Comparison of ENCODE assay signal across 27 mouse cellular contexts in genomic region chr1:91709244-91709600, GRCm38 (mm10).
A peak's percentile ranks its signal among the peaks of the same experiment; 100 is the strongest.
DNase-seq lines count a peak whose midpoint lies in the region; ATAC-seq and TF ChIP-seq lines count a peak whose summit lies in the region.
"Had no signal": no experiment of that assay in that cellular context is flagged by ENCODE, and none has a peak within 500 bp of the region (broad histone marks: within the 10 kb centered on the region; RNA-seq: fewer than 3 reads in every experiment).

No protein-coding gene starts in this region.

- 0 out of 2 replicates have a peak, but pooled peaks cover 9% of the 10 kb centered on the region for H3K4me1 ChIP-seq in forebrain, embryonic 15.5 days
- no peaks in the 10 kb centered on the region for H3K4me1 ChIP-seq in forebrain, embryonic 13.5 days
- 0 out of 2 replicates have a peak, but pooled peaks cover 3% of the 10 kb centered on the region for H3K4me1 ChIP-seq in liver, postnatal 0 days (ENCODE audit: insufficient read depth)
- H3K4me1 ChIP-seq in limb, embryonic 14.5 days (ENCODE audit: control insufficient read depth, insufficient read depth, low read length): peaks cover 22% of the 10 kb centered on the region
- H3K4me1 ChIP-seq in hindbrain, embryonic 10.5 days (replicated peaks): peaks cover 6% of the 10 kb centered on the region; the same call in 1 of the 2 replicates
- H3K4me1 ChIP-seq: forebrain, embryonic 12.5 days; hindbrain, embryonic 12.5 days had no signal

- no peak overlapping the region for H3K9ac ChIP-seq in forebrain, embryonic 15.5 days (replicated peaks)
- H3K9ac ChIP-seq in forebrain, embryonic 13.5 days: no peak overlapping the region
- H3K9ac ChIP-seq in liver, postnatal 0 days (replicated peaks): no peak overlapping the region
- no peak overlapping the region for H3K9ac ChIP-seq in limb, embryonic 14.5 days (ENCODE audit: low read depth, low read length, severe bottlenecking)
- H3K9ac ChIP-seq: embryonic facial prominence, embryonic 13.5 days; forebrain, embryonic 12.5 days; heart, embryonic 13.5 days; hindbrain, embryonic 12.5 days; liver, embryonic 14.5 days; lung, embryonic 14.5 days; stomach, embryonic 15.5 days had no signal

- no peak overlapping the region for H3K4me2 ChIP-seq in forebrain, embryonic 15.5 days (replicated peaks)
- H3K4me2 ChIP-seq in forebrain, embryonic 13.5 days: no peak overlapping the region
- no peak overlapping the region for H3K4me2 ChIP-seq in liver, postnatal 0 days (ENCODE audit: low read depth, low read length)
- 0 out of 2 replicates have a peak overlapping the region, but pooled peaks have one; percentile 5 for H3K4me2 ChIP-seq in limb, embryonic 14.5 days (replicated peaks; ENCODE audit: low read depth, low read length, severe bottlenecking)
- H3K4me2 ChIP-seq: embryonic facial prominence, embryonic 13.5 days; forebrain, embryonic 12.5 days; heart, embryonic 13.5 days; hindbrain, embryonic 12.5 days; lung, embryonic 14.5 days; stomach, embryonic 15.5 days had no signal

- ATAC-seq in forebrain, embryonic 15.5 days (replicated peaks): no peak
- no peak for ATAC-seq in forebrain, embryonic 13.5 days
- no peak for ATAC-seq in liver, postnatal 0 days
- no peak for ATAC-seq in limb, embryonic 14.5 days (ENCODE audit: low FRiP score, low read depth)
- ATAC-seq: activated CD4-positive, CD25-positive, alpha-beta regulatory T cell, adult 4 months had no signal

- TF ChIP-seq EP300 in liver, postnatal 0 days (IDR thresholded peaks at IDR 0.05; ENCODE audit: low read depth): no peak

- H3K27me3 ChIP-seq in forebrain, embryonic 15.5 days: no peaks in the 10 kb centered on the region
- no peaks in the 10 kb centered on the region for H3K27me3 ChIP-seq in forebrain, embryonic 13.5 days
- H3K27me3 ChIP-seq in liver, postnatal 0 days (ENCODE audit: insufficient read depth, low read length): no peaks in the 10 kb centered on the region
- H3K27me3 ChIP-seq in limb, embryonic 14.5 days (ENCODE audit: control insufficient read depth, insufficient read depth, low read length): no peaks in the 10 kb centered on the region
- H3K27me3 ChIP-seq in hindbrain, embryonic 10.5 days (ENCODE audit: insufficient read depth, poor library complexity, severe bottlenecking): no peaks in the 10 kb centered on the region
- H3K27me3 ChIP-seq: embryonic facial prominence, embryonic 13.5 days; forebrain, embryonic 12.5 days; heart, embryonic 13.5 days; hindbrain, embryonic 12.5 days; stomach, embryonic 15.5 days had no signal

- no peak for TF ChIP-seq POLR2A in limb, embryonic 14.5 days (IDR thresholded peaks at IDR 0.05; ENCODE audit: borderline replicate concordance, extremely low read depth, insufficient read depth, insufficient read length)

- peak; percentile 26 for DNase-seq in adrenal gland, postnatal 10 days
- DNase-seq in adrenal gland, adult 8-10 months: no peak
- peak; percentile 12 for DNase-seq in liver, postnatal 0 days
- no peak for DNase-seq in liver
- no peak for DNase-seq in limb, embryonic 14.5 days (ENCODE audit: low spot score)
- DNase-seq in hindbrain, embryonic 10.5 days (ENCODE audit: low spot score): no peak
- DNase-seq: adrenal gland, postnatal 25 days; embryo, embryonic 11 days; gastrocnemius, postnatal 14 days; kidney, adult 8-10 months; layer of hippocampus, postnatal 36 days; left cerebral cortex, postnatal 4 days; lung, postnatal 14 days; thymus, adult 2 months; thymus, postnatal 36 days had no signal

- H3K36me3 ChIP-seq in forebrain, embryonic 15.5 days: no peaks in the 10 kb centered on the region
- H3K36me3 ChIP-seq in forebrain, embryonic 13.5 days (ENCODE audit: poor library complexity, severe bottlenecking): no peaks in the 10 kb centered on the region
- H3K36me3 ChIP-seq in liver, postnatal 0 days (replicated peaks; ENCODE audit: insufficient read depth, low read length): no peaks in the 10 kb centered on the region
- H3K36me3 ChIP-seq in limb, embryonic 14.5 days (ENCODE audit: control insufficient read depth, insufficient read depth, low read length): no peaks in the 10 kb centered on the region
- no peaks in the 10 kb centered on the region for H3K36me3 ChIP-seq in hindbrain, embryonic 10.5 days
- H3K36me3 ChIP-seq: embryonic facial prominence, embryonic 13.5 days; forebrain, embryonic 12.5 days; heart, embryonic 13.5 days; hindbrain, embryonic 12.5 days; stomach, embryonic 15.5 days had no signal

- H3K9me3 ChIP-seq in forebrain, embryonic 15.5 days: no peaks in the 10 kb centered on the region
- no peaks in the 10 kb centered on the region for H3K9me3 ChIP-seq in forebrain, embryonic 13.5 days (replicated peaks)
- H3K9me3 ChIP-seq in liver, postnatal 0 days (ENCODE audit: low read length): no peaks in the 10 kb centered on the region
- H3K9me3 ChIP-seq in limb, embryonic 14.5 days (ENCODE audit: control insufficient read depth, low read length): no peaks in the 10 kb centered on the region
- H3K9me3 ChIP-seq in hindbrain, embryonic 10.5 days: no peaks in the 10 kb centered on the region
- H3K9me3 ChIP-seq: embryonic facial prominence, embryonic 13.5 days; forebrain, embryonic 12.5 days; heart, embryonic 13.5 days; hindbrain, embryonic 12.5 days; stomach, embryonic 15.5 days had no signal

- no peak overlapping the region for H3K4me3 ChIP-seq in forebrain, embryonic 15.5 days
- H3K4me3 ChIP-seq in forebrain, embryonic 13.5 days: no peak overlapping the region
- no peak overlapping the region for H3K4me3 ChIP-seq in liver, postnatal 0 days (ENCODE audit: low read depth, low read length)
- no peak overlapping the region for H3K4me3 ChIP-seq in limb, embryonic 14.5 days (replicated peaks; ENCODE audit: low read length)
- no peak overlapping the region for H3K4me3 ChIP-seq in hindbrain, embryonic 10.5 days
- H3K4me3 ChIP-seq: embryonic facial prominence, embryonic 13.5 days; forebrain, embryonic 12.5 days; heart, embryonic 13.5 days; hindbrain, embryonic 12.5 days; stomach, embryonic 15.5 days had no signal

- H3K27ac ChIP-seq in forebrain, embryonic 15.5 days (replicated peaks): 0 out of 2 replicates have a peak overlapping the region, but pooled peaks have one; percentile 1
- H3K27ac ChIP-seq in forebrain, embryonic 13.5 days: no peak overlapping the region
- no peak overlapping the region for H3K27ac ChIP-seq in liver, postnatal 0 days (ENCODE audit: low read depth)
- peak overlapping the region; percentile 77 for H3K27ac ChIP-seq in limb, embryonic 14.5 days (replicated peaks; ENCODE audit: low read depth, low read length)
- no peak overlapping the region for H3K27ac ChIP-seq in hindbrain, embryonic 10.5 days
- H3K27ac ChIP-seq: embryonic facial prominence, embryonic 13.5 days; forebrain, embryonic 12.5 days; heart, embryonic 13.5 days; hindbrain, embryonic 12.5 days; hindbrain, postnatal 0 days; kidney, postnatal 0 days; liver, embryonic 14.5 days; stomach, embryonic 15.5 days had no signal

- 88% methylated on average over 1 of the region's 1 CpGs for WGBS in forebrain, embryonic 15.5 days
- 97% methylated on average over 1 of the region's 1 CpGs for WGBS in forebrain, embryonic 13.5 days
- 76% methylated on average over 1 of the region's 1 CpGs for WGBS in liver, postnatal 0 days (ENCODE audit: insufficient replicate concordance)
- 48% methylated on average over 1 of the region's 1 CpGs for WGBS in limb, embryonic 14.5 days
- 93% methylated on average over 1 of the region's 1 CpGs for WGBS in hindbrain, embryonic 10.5 days

- no peak for TF ChIP-seq CTCF in liver, postnatal 0 days (IDR thresholded peaks at IDR 0.05; ENCODE audit: low read depth)

Comparison
In these comparisons a context has a peak if more than half of its experiments do, and no peak if none do; other contexts are left out.
1. DNase-seq: peak in adrenal gland, postnatal 10 days (single experiment) and liver, postnatal 0 days (single experiment); none in adrenal gland, adult 8-10 months (single experiment), liver (single experiment), limb, embryonic 14.5 days (single experiment) and hindbrain, embryonic 10.5 days (single experiment).
2. H3K27ac ChIP-seq: peak in forebrain, embryonic 15.5 days (single experiment) and limb, embryonic 14.5 days (single experiment); none in forebrain, embryonic 13.5 days (single experiment), liver, postnatal 0 days (single experiment) and hindbrain, embryonic 10.5 days (single experiment).